In genomic region chr15:12178126-12178525, GRCm38 (mm10) we compare ENCODE assay signal across 25 mouse cellular contexts. TPM values are rescaled to one million over a fixed set of nuclear protein-coding genes. Genes with fewer than 3 reads are reported as not detected.
A peak's percentile ranks its signal among the peaks of the same experiment; 100 is the strongest.
DNase-seq lines count a peak whose midpoint lies in the region; ATAC-seq lines count a peak whose summit lies in the region.
"Had no signal": no experiment of that assay in that cellular context is flagged by ENCODE, and none has a peak within 500 bp of the region (broad histone marks: within the 10 kb centered on the region; RNA-seq: fewer than 3 reads in every experiment).

No protein-coding gene starts in this region.

- H3K27me3 ChIP-seq in forebrain, embryonic 14.5 days (replicated peaks; ENCODE audit: control insufficient read depth, insufficient read depth, low read length): no peaks in the 10 kb centered on the region
- no peaks in the 10 kb centered on the region for H3K27me3 ChIP-seq in forebrain, embryonic 11.5 days (ENCODE audit: control insufficient read depth, insufficient read depth, low read length)
- H3K27me3 ChIP-seq: CH12.LX; embryonic facial prominence, embryonic 12.5 days; heart, embryonic 12.5 days; intestine, embryonic 15.5 days; limb, embryonic 15.5 days; stomach, embryonic 15.5 days had no signal

- no peak overlapping the region for H3K9ac ChIP-seq in forebrain, embryonic 14.5 days (ENCODE audit: low read length)
- H3K9ac ChIP-seq in forebrain, embryonic 11.5 days (ENCODE audit: low read length): no peak overlapping the region
- H3K9ac ChIP-seq: embryonic facial prominence, embryonic 12.5 days; forebrain, postnatal 0 days; heart, embryonic 12.5 days; hindbrain, embryonic 14.5 days; intestine, embryonic 15.5 days; limb, embryonic 15.5 days; liver, postnatal 0 days; stomach, embryonic 15.5 days had no signal

- peak; percentile 46 for DNase-seq in forebrain, embryonic 14.5 days (ENCODE audit: low spot score)
- DNase-seq in forebrain, embryonic 11.5 days (ENCODE audit: low spot score): no peak
- DNase-seq in left cerebral cortex, postnatal 4 days: peak; percentile 27
- no peak for DNase-seq in left cerebral cortex, postnatal 14 days (ENCODE audit: low spot score in 2 of 2)
- peak; percentile 41 for DNase-seq in retina, postnatal 1 day
- no peak for DNase-seq in retina, embryonic 14.5 days (ENCODE audit: low spot score)
- DNase-seq in kidney, postnatal 4 days: peak; percentile 31 to 61
- no peak for DNase-seq in thymus, postnatal 0 days (ENCODE audit: low spot score)
- DNase-seq: adrenal gland, postnatal 36 days; cerebellum, adult 8-10 months; forebrain, postnatal 0 days; gastrocnemius, postnatal 36 days; heart, postnatal 14 days; layer of hippocampus, postnatal 36 days; liver, postnatal 0 days; lung, postnatal 14 days; thymus, adult 2 months had no signal

- H3K36me3 ChIP-seq in forebrain, embryonic 14.5 days (ENCODE audit: control insufficient read depth, insufficient read depth, low read length): peaks cover 52% of the 10 kb centered on the region
- H3K36me3 ChIP-seq in forebrain, embryonic 11.5 days (ENCODE audit: control insufficient read depth, insufficient read depth, low read length): peaks cover 12% of the 10 kb centered on the region; the same call in 1 of the 2 replicates

- H3K9me3 ChIP-seq in forebrain, embryonic 14.5 days (replicated peaks; ENCODE audit: control insufficient read depth, low read length): no peaks in the 10 kb centered on the region
- no peaks in the 10 kb centered on the region for H3K9me3 ChIP-seq in forebrain, embryonic 11.5 days (ENCODE audit: control insufficient read depth, low read length)
- H3K9me3 ChIP-seq: embryonic facial prominence, embryonic 12.5 days; heart, embryonic 12.5 days; intestine, embryonic 15.5 days; limb, embryonic 15.5 days; stomach, embryonic 15.5 days had no signal

- no peaks in the 10 kb centered on the region for H3K4me1 ChIP-seq in forebrain, embryonic 14.5 days (ENCODE audit: control insufficient read depth, insufficient read depth, low read length)
- H3K4me1 ChIP-seq in forebrain, embryonic 11.5 days (replicated peaks; ENCODE audit: control insufficient read depth, insufficient read depth, low read length): no peaks in the 10 kb centered on the region
- H3K4me1 ChIP-seq: embryonic facial prominence, embryonic 12.5 days; heart, embryonic 12.5 days; intestine, embryonic 15.5 days; limb, embryonic 15.5 days; stomach, embryonic 15.5 days had no signal

- 26% methylated on average over 5 of the region's 5 CpGs for WGBS in forebrain, embryonic 14.5 days
- WGBS in forebrain, embryonic 11.5 days: 82% methylated on average over 5 of the region's 5 CpGs

- no peak overlapping the region for H3K4me2 ChIP-seq in forebrain, embryonic 14.5 days (ENCODE audit: low read length)
- H3K4me2 ChIP-seq in forebrain, embryonic 11.5 days (ENCODE audit: low read depth, low read length, severe bottlenecking): no peak overlapping the region
- H3K4me2 ChIP-seq: embryonic facial prominence, embryonic 12.5 days; heart, embryonic 12.5 days; hindbrain, embryonic 14.5 days; intestine, embryonic 15.5 days; limb, embryonic 15.5 days; stomach, embryonic 15.5 days had no signal

- H3K4me3 ChIP-seq in forebrain, embryonic 14.5 days (ENCODE audit: low read depth, low read length): no peak overlapping the region
- no peak overlapping the region for H3K4me3 ChIP-seq in forebrain, embryonic 11.5 days (ENCODE audit: low read depth, low read length)
- H3K4me3 ChIP-seq: embryonic facial prominence, embryonic 12.5 days; erythroblast, embryonic 14.5 days; heart, embryonic 12.5 days; intestine, embryonic 15.5 days; limb, embryonic 15.5 days; stomach, embryonic 15.5 days had no signal

- intact Hi-C loops in left cerebral cortex, postnatal 4 days (cut with DNase I): no loop called here
- intact Hi-C loops in left cerebral cortex, postnatal 14 days (cut with DNase I): no loop called here

- peak; percentile 46; the same call in 1 of the 2 replicates for ATAC-seq in forebrain, embryonic 14.5 days
- no peak for ATAC-seq in forebrain, embryonic 11.5 days (replicated peaks; ENCODE audit: low FRiP score)
- ATAC-seq: forebrain, postnatal 0 days; intestine, embryonic 15.5 days; liver, postnatal 0 days had no signal

- H3K27ac ChIP-seq in forebrain, embryonic 14.5 days (ENCODE audit: low read depth, low read length): no peak overlapping the region
- H3K27ac ChIP-seq in forebrain, embryonic 11.5 days (ENCODE audit: low read depth, low read length): no peak overlapping the region
- H3K27ac ChIP-seq: embryonic facial prominence, embryonic 12.5 days; hindbrain, embryonic 14.5 days; intestine, embryonic 15.5 days; limb, embryonic 15.5 days; stomach, embryonic 15.5 days had no signal

RNA-seq across cellular contexts. Expression of gene Mtmr12, which starts 26.7 kb away (rescaled TPM):
- 8.1 and 8.2 TPM in 2 replicates for polyA plus RNA-seq in forebrain, embryonic 14.5 days (2014; fragmentation: Nextera tagmentation; extraction: Ambion mirVana)
- 19.3 and 21.2 TPM in 2 replicates for polyA plus RNA-seq in forebrain, embryonic 11.5 days (2014; fragmentation: Nextera tagmentation; extraction: Ambion mirVana)
- 10 to 100 TPM; 15.5 to 16.1 TPM for total RNA-seq in left cerebral cortex, postnatal 4 days (2021)
- total RNA-seq in left cerebral cortex, postnatal 14 days (2021): 10 to 100 TPM; 20.4 to 31.3 TPM
- polyA plus RNA-seq in thymus, postnatal 0 days (2015; fragmentation: Nextera tagmentation; extraction: Ambion mirVana): 15.9 and 19.0 TPM in 2 replicates

Comparison
In these comparisons a context has a peak if more than half of its experiments do, and no peak if none do; other contexts are left out.
1. DNase-seq: peak in forebrain, embryonic 14.5 days (single experiment), left cerebral cortex, postnatal 4 days (single experiment), retina, postnatal 1 day (single experiment) and kidney, postnatal 4 days (2 of 2); none in forebrain, embryonic 11.5 days (single experiment), left cerebral cortex, postnatal 14 days (0 of 2), retina, embryonic 14.5 days (single experiment) and thymus, postnatal 0 days (single experiment).